ENCODE assay signal across 9 mouse cellular contexts in genomic region chr10:38908277-38908676, GRCm38 (mm10). TPM values are rescaled to one million over a fixed set of nuclear protein-coding genes. Genes with fewer than 3 reads are reported as not detected.
DNase-seq lines count a peak whose midpoint lies in the region; ATAC-seq and TF ChIP-seq lines count a peak whose summit lies in the region.
"Had no signal": no experiment of that assay in that cellular context is flagged by ENCODE, and none has a peak within 500 bp of the region (broad histone marks: within the 10 kb centered on the region; RNA-seq: fewer than 3 reads in every experiment).

No protein-coding gene starts in this region.

- no peaks in the 10 kb centered on the region for H3K4me1 ChIP-seq in intestine, embryonic 16.5 days (ENCODE audit: control insufficient read depth, insufficient read depth, low read length)
- H3K4me1 ChIP-seq in midbrain, embryonic 16.5 days (ENCODE audit: control insufficient read depth, insufficient read depth, low read length), result no peaks in the 10 kb centered on the region
- H3K4me1 ChIP-seq: liver, embryonic 13.5 days had no signal

- intact Hi-C loops in gastrocnemius, postnatal 14 days (cut with DNase I; ENCODE audit: low total_unique reads), result no loop called here
- intact Hi-C loops in left cerebral cortex, adult 2 months (cut with DNase I), result loop anchor here (1.0 to 2.0 kb wide), 2 partner anchors 57 to 111 kb away; partner anchors contain the start of gene Lama4

- TF ChIP-seq CTCF in left cerebral cortex, adult 2 months (IDR thresholded peaks at IDR 0.05), result no peak

- no peaks in the 10 kb centered on the region for H3K36me3 ChIP-seq in intestine, embryonic 16.5 days (ENCODE audit: control insufficient read depth, insufficient read depth, low read length)
- no peaks in the 10 kb centered on the region for H3K36me3 ChIP-seq in midbrain, embryonic 16.5 days (ENCODE audit: control insufficient read depth, insufficient read depth, low read length)
- H3K36me3 ChIP-seq: liver, embryonic 13.5 days had no signal

- H3K4me3 ChIP-seq in intestine, embryonic 16.5 days (ENCODE audit: low read length), result no peak overlapping the region
- no peak overlapping the region for H3K4me3 ChIP-seq in left cerebral cortex, adult 2 months
- H3K4me3 ChIP-seq in midbrain, embryonic 16.5 days (ENCODE audit: low read depth, low read length), result no peak overlapping the region
- H3K4me3 ChIP-seq: liver, embryonic 13.5 days had no signal

- WGBS in intestine, embryonic 16.5 days, result 34% methylated on average over 9 of the region's 9 CpGs
- 53% methylated on average over 9 of the region's 9 CpGs for WGBS in midbrain, embryonic 16.5 days

- H3K4me2 ChIP-seq in intestine, embryonic 16.5 days (ENCODE audit: low read depth, low read length), result no peak overlapping the region
- H3K4me2 ChIP-seq in midbrain, embryonic 16.5 days (ENCODE audit: low read length), result no peak overlapping the region
- H3K4me2 ChIP-seq: liver, embryonic 13.5 days had no signal

- peak; percentile 98 for ATAC-seq in intestine, embryonic 16.5 days
- 0 out of 2 replicates have a peak, but pooled peaks have one; percentile 51 for ATAC-seq in midbrain, embryonic 16.5 days

- no peaks in the 10 kb centered on the region for H3K27me3 ChIP-seq in intestine, embryonic 16.5 days (replicated peaks; ENCODE audit: control insufficient read depth, insufficient read depth, low read length)
- no peaks in the 10 kb centered on the region for H3K27me3 ChIP-seq in midbrain, embryonic 16.5 days (ENCODE audit: control insufficient read depth, insufficient read depth, low read depth, low read length)
- H3K27me3 ChIP-seq: liver, embryonic 13.5 days had no signal

- H3K9me3 ChIP-seq in intestine, embryonic 16.5 days (ENCODE audit: control insufficient read depth, low read length), result no peaks in the 10 kb centered on the region
- no peaks in the 10 kb centered on the region for H3K9me3 ChIP-seq in midbrain, embryonic 16.5 days (replicated peaks; ENCODE audit: control insufficient read depth, low read length, poor library complexity, severe bottlenecking)
- H3K9me3 ChIP-seq: liver, embryonic 13.5 days had no signal

- no peak overlapping the region for H3K9ac ChIP-seq in intestine, embryonic 16.5 days (ENCODE audit: low read depth, low read length)
- H3K9ac ChIP-seq in midbrain, embryonic 16.5 days (ENCODE audit: low read depth, low read length), result no peak overlapping the region
- H3K9ac ChIP-seq: liver, embryonic 13.5 days had no signal

- H3K27ac ChIP-seq in intestine, embryonic 16.5 days (ENCODE audit: low read length), result peak overlapping the region; percentile 89
- H3K27ac ChIP-seq in left cerebral cortex, adult 2 months, result peak overlapping the region; percentile 69
- H3K27ac ChIP-seq in midbrain, embryonic 16.5 days (ENCODE audit: low read length), result no peak overlapping the region
- H3K27ac ChIP-seq: liver, embryonic 13.5 days had no signal

- DNase-seq in 3T3-L1 (ENCODE audit: low read depth, low spot score), result peak; percentile 31
- peak; percentile 2 for DNase-seq in cerebellum, adult 11 months
- peak; percentile 84 for DNase-seq in gastrocnemius, postnatal 14 days
- DNase-seq in left cerebral cortex, adult 2 months (ENCODE audit: extremely low spot score in 1 of 2, low spot score in 2 of 2), result peak; percentile 57 to 76
- DNase-seq in urinary bladder, postnatal 25 days (ENCODE audit: low spot score), result peak; percentile 52
- no peak for DNase-seq in spleen, adult 18-20 months
- DNase-seq: liver, embryonic 13.5 days had no signal

RNA-seq across cellular contexts. Expression of gene Lama4, which starts 57.0 kb away (rescaled TPM):
- 10 to 100 TPM; 63.9 to 73.1 TPM for total RNA-seq in gastrocnemius, postnatal 14 days (2021)
- 46.6 and 49.0 TPM in 2 replicates for polyA plus RNA-seq in intestine, embryonic 16.5 days (2015; fragmentation: Nextera tagmentation; extraction: Ambion mirVana)
- 10 to 100 TPM in 1 of 2 experiments, 1 to 10 TPM in 1; 7.8 to 13.2 TPM for total RNA-seq in left cerebral cortex, adult 2 months (2021)
- polyA plus RNA-seq in midbrain, embryonic 16.5 days (2015; fragmentation: Nextera tagmentation; extraction: Ambion mirVana), result 15.9 and 20.2 TPM in 2 replicates

Comparison
In these comparisons a context has a peak if more than half of its experiments do, and no peak if none do; other contexts are left out.
1. DNase-seq: peak in 3T3-L1 (single experiment), cerebellum, adult 11 months (single experiment), gastrocnemius, postnatal 14 days (single experiment), left cerebral cortex, adult 2 months (2 of 2) and urinary bladder, postnatal 25 days (single experiment); none in spleen, adult 18-20 months (0 of 2).
2. RNA of gene Lama4, which starts 57.0 kb away (total RNA-seq): 63.9 to 73.1 TPM in gastrocnemius, postnatal 14 days; 7.8 to 13.2 TPM in left cerebral cortex, adult 2 months; every median in the first group is over 4 times any median in the second.